Mouse (Mus musculus): ENCODE results near the gene Cdkl4.
"Not testable (repeated sequence)": the region's sequence is repeated elsewhere in the genome, so short reads cannot be mapped to it uniquely, and the experiment has no call there.

Cdkl4 gene

DNA sequence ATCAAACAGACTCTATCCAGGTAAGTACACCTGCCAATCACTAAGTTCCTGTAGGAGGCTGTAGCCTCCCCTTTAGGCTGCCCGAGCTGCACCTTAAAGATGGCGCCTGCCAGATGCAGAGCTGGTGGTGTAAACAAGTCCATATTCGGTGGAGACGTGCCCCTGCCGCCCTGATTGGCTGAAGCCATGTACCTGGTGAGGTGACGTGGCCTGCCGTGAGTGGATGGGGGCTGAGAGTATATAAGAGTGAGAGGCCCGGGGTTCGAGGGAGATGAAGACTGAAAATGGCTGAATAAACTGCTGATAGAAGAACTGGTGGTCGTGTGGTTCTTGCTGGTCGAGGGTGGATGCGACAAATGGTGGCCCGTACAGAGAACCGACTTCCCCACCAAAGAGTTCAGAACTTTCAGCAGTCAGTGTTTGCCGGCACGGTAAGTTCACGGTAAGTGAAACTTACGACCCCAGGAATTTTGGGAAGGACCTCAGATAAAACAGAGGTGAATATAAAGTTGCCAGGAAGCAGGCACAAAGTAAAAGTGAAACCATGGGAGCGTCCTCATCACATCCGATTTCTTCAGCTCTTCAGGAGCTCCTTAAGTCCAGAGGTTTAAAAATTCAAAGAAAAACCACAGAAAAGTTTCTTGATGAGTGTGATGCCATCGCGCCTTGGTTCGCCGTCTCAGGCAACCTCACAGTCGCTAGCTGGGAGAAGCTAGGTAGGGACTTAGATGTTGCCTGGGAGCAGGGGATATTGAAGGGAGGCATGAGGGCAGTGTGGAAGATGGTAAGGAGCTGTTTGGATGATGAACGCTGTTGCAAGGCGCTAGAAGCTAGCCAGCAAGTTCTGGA, 13.6 kb downstream of the Cdkl4 start:
- DNase-seq (ENCODE audit: low read depth, low spot score): not testable (repeated sequence)

GRCm38 (mm10) chr17:80562792-80563191, 14.8 kb downstream of the Cdkl4 start:
- no peak for DNase-seq (ENCODE audit: low read depth, low spot score)

GRCm38 (mm10) chr17:80560669-80561401, 16.8 kb downstream of the Cdkl4 start:
- no peak for DNase-seq (ENCODE audit: low read depth, low spot score)

GRCm38 (mm10) chr17:80559745-80560144, 17.9 kb downstream of the Cdkl4 start:
- no peak for DNase-seq (ENCODE audit: low read depth, low spot score)

GRCm38 (mm10) chr17:80559050-80559449, 18.6 kb downstream of the Cdkl4 start:
- no peak for DNase-seq (ENCODE audit: low read depth, low spot score)

- no peak for DNase-seq (ENCODE audit: low read depth, low spot score)
Observed at GRCm38 (mm10) chr17:80558583-80558982, 19.0 kb downstream of the Cdkl4 start.

GRCm38 (mm10) chr17:80557461-80557860, 20.2 kb downstream of the Cdkl4 start:
- no peak for DNase-seq (ENCODE audit: low read depth, low spot score)

- no peak for DNase-seq (ENCODE audit: low read depth, low spot score)
Observed at GRCm38 (mm10) chr17:80553318-80554270, 24.0 kb downstream of the Cdkl4 start.

DNA sequence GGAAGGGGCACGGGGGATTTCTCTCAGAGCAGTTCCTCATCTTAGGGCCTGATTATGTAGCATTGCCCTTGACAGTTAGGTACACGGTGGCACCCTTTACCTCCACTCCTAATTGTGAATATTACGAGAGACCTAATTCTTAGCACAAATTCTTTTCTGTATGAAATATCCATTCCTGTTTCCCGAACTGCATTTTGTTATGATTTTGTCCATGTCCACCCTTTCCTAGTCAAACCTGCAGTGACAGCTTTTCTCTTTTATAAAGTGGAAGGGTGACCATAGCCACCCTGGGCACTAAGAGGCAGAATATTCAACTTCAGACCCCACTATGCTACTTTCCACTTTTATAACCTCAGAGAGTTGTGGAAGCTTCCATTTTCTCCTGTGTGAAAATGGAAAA, 25.0 kb downstream of the Cdkl4 start:
- no peak for DNase-seq (ENCODE audit: low read depth, low spot score)

GRCm38 (mm10) chr17:80550981-80551380, 26.6 kb downstream of the Cdkl4 start:
- no peak for DNase-seq (ENCODE audit: low read depth, low spot score)

DNA sequence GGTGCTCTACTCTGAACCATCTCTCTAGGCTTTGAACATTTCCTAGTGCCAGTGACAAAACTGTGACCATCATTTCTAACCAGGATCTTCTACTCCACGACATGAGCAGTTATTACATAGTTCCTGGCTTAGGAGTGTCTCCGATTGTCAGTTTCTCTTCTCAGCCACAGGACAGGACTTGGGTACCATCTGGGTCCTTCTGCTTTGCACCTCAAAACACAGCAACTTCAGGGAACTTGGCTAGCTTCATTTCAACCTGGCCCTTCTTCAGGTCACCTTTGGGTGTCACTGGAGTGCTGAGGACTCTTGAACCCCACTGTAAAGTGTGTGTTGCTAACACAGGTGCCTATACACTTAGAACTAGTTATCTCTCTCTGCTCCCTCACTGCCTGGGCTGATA, 30.8 kb downstream of the Cdkl4 start:
- no peak for DNase-seq (ENCODE audit: low read depth, low spot score)

DNA sequence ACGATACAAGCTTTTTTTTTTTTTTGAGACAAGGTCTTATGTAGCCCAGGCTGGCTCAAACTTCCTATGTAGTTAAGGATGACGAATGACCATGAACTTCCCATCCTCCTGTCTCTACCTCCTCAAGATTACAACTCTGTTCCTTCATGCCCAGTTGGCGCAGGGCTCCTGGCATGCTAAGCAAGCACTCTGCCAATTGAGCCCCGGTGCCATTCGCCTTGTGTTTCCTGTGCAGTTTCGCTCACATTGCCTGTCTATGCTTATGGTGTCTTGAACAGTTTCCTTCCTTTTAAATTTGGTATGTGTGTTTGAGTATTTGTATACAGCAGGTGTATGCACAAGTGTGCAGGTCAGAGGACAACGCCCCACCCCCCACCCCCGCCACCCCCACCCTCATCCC, 31.4 kb downstream of the Cdkl4 start:
- no peak for DNase-seq (ENCODE audit: low read depth, low spot score)

DNA sequence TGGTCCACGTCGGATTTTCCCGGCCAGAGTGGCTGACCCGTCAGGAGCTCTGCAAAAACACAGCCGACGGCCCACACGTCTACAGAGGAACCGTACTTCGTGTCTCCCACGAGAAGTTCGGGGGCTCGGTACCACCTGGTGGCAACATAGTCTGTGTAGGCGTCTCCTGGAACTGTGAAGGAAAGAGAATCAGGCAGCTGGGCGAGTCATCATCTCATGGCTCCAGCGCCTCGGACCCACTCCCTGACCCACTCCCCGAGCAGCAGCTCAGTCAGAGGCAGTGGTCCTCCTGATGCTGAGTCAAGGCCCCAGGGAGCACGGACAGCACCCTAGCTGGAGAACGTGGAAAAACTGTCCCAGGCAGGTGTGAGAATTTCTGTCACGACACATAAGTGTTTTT, 34.0 kb downstream of the Cdkl4 start:
- no peak for DNase-seq (ENCODE audit: low read depth, low spot score)

DNA sequence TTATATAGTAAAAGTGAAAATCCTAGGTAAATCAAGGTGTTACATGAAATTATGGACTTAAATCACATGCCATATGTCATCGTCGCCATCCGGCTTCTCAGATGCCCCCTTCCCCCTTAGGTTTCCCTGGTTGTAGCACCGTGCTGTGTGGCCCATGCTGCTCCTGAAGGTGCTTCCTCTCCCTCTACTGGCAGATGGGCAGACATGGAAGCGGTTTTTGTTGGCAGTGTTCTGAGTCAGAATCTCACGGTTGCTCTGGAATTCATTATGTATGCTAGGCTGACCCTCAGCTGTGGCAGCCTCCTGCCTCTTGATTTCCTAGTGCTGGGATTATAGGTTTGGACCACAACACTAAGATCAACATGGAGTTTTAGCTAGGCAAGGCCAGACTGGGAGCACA, 40.5 kb downstream of the Cdkl4 start:
- DNase-seq (ENCODE audit: low read depth, low spot score): no peak

- DNase-seq (ENCODE audit: low read depth, low spot score): no peak
Observed at GRCm38 (mm10) chr17:80535633-80536032, 42.0 kb downstream of the Cdkl4 start.

DNA sequence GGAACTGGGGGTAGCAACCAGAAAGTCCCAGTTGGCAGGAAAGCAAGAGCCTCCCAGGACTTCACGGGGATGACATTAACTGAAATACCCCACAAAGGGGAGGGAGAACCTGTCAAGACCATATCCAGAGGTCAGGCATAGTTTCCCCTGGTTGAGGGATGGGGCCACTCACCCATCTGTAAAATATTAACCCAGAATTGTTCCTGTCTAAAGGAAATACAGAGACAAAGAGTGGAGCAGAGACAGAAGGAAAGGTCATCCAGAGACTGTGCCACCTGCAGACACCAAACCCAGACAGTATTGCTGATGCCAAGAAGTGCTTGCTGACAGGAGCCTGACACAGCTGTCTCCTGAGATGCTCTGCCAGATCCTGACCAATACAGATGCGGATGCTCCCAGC, 46.3 kb downstream of the Cdkl4 start:
- not testable (repeated sequence) for DNase-seq (ENCODE audit: low read depth, low spot score)

GRCm38 (mm10) chr17:80523231-80523630, 54.4 kb downstream of the Cdkl4 start:
- no peak for DNase-seq (ENCODE audit: low read depth, low spot score)

- DNase-seq (ENCODE audit: low read depth, low spot score): no peak
Observed at GRCm38 (mm10) chr17:80522229-80522556, 55.4 kb downstream of the Cdkl4 start.

DNA sequence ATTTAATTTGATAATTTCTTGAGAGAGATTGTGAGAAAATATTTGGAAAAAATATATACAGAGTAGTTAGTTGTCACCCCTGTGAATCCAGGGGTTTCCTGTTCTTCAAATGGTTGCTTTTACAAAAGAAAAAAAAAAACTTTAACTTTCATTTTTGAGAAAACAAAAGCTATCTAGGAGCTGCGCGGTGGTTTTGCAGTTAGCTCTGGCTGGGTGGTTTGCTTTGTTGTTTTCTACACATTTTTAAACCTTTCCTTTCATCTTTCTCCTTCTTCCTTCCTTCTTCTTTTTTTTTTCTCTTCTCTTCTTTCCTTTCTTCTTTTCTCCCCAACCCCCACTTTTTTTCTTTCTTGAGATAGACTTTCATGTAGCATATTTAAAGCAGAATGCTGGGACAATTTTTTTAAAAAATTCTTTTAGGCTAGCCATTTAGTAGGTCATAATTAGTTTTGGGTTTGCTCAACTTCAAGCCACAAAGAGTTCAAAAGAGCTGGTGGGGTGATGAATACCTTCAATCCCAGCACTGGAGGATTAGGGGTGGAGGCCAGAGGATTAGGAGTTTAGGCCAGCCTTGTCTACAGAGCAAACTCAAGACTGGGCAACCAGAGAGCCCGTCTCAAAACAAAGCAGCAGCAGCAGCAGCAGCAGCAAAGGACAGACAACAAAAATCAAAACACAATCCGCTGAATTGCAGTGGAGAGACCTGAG, 55.9 kb downstream of the Cdkl4 start:
- DNase-seq (ENCODE audit: low read depth, low spot score): no peak

- no peak for DNase-seq (ENCODE audit: low read depth, low spot score)
Observed at GRCm38 (mm10) chr17:80520537-80520936, 57.1 kb downstream of the Cdkl4 start.

GRCm38 (mm10) chr17:80518811-80519210, 58.8 kb downstream of the Cdkl4 start:
- DNase-seq (ENCODE audit: low read depth, low spot score): no peak
